Mouse (Mus musculus) heart, adult 9 months (tissue): ENCODE measurements around the gene Rfc4.
A peak's percentile ranks its signal among the peaks of the same experiment; 100 is the strongest.

ENCODE experiments used
- DNase-seq, 2 experiments: peaks; one replicate each; pipeline ENCODE4 v3.0.0; 2022; ENCODE audit warnings: low spot score in 2 of 2

The Rfc4 gene

DNA sequence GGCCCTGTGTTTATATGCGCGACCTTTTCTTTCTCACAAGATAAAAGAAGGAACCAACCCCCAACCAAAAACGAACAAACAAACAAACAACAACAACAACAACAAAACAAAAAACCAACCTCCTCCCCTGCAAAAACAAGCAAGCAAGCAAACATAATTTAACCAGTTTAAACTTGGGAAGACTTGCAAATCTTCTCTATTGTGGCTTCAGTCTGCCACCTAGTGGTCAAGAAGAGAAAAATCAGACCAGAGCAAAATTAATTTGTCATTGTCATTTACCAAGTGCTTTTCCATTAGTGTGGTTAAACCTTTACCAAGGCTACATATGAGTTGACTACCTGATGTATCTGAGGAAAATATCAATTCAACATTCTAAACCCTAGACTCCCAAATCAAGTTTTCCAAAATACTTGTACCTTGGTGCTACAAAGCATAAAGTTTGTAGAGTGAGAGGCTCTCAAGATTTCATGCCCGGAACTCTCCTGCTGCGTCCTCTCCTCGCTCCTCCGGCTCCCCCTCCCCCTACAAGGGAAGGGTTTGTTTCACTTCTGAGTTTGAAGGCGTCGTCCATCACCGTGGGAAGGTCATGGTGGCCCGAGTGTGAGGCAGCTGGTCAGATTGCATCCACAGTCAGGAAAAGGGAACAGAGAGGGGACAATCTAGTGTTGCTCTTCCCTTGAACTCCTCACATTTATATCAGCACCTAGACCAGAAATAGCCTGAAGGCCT, 8.0 kb upstream of the Rfc4 start:
- DNase-seq = peak in 1 of 2 experiments; percentile 7

DNA sequence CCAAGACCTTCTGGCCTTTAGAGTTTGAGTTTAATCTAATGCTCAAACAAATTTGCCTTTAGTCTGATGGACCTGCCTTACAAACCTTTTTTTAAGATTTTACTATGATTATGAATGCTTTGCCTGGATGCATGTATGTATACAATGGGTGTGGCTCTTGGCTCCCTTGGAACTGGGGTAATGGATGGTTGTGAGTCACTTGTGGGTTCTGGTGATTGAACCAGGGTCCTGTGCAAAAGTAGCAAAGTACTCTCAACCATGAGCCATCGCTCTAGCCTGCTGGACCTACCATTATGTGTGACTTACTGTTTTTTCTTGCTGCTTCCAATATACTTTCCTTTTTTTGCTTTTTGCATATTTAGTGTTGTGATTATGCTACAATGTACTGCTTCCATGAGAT, 4.8 kb upstream of the Rfc4 start:
- DNase-seq = no peak

DNA sequence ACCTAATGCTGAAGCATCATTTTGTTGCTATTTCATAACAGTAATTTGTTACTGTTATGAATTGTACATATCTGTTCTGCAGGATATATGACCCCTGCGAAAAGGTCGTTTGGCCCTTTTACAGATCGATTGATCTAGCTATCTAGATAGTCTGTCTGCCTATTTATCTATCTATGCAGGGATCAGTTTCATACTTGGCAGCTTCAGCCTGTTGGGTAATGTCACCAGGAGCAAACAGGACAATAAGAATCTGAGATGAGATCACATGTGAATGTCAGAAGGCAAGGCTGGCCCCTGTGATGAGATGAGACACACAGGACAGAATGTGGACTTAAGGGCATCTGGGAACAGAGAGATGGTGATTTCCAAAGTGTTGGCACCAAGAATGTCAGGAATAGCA, 2.8 kb upstream of the Rfc4 start:
- no peak for DNase-seq

DNA sequence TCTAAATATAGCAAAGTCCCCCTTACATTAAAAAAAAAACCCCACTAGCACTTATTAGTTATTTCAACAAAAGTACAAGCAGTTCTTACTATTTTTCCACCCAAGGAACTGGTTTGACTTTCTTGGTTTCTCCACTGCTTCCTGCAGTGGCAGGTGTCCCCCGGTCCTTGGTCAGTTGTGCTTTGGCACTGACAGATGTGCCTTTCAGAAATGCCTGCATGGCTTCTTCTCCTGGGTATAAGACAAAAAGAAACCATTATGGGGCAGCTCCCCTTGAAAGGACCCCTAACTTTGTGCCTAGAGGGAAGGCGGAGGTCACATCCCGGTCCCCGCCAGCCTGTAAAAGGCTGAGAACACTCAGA, 245 bp downstream of the Rfc4 start:
- no peak for DNase-seq

DNA sequence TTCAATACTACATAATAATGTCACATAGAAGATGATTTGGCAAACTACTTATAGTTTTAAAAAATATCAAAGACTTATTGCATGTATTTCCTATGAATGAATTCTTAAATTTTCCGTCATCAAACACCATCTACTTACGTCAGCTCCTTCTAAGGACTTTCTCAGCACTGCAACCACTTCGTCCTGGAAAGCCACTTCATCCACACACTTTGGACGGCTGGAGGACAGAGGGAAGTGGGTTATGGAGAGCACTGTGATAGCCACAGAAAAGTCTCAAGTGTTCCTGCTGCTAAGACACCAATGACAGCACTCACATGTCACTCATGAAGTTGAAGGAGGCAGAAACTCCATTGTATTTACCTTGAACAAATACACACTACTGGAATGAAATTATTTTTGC, 3.1 kb downstream of the Rfc4 start:
- no peak for DNase-seq

DNA sequence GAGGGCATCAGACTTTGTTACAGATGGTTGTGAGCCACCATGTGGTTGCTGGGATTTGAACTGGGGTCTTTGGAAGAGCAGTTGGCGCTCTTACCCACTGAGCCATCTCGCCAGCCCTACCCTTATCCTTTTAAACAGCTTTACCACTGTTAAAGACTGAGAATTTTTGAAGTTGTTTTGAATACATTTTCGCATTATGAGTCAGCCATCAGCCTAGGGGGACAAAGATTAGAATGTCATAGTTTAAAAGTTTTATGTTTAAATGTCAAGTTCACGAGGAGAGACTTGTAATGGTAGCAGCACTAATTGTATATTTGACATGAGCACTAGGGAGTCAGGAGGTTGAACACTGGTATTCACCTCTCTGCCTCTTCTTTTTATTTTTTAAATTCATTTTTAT, 4.4 kb downstream of the Rfc4 start:
- DNase-seq = no peak

DNA sequence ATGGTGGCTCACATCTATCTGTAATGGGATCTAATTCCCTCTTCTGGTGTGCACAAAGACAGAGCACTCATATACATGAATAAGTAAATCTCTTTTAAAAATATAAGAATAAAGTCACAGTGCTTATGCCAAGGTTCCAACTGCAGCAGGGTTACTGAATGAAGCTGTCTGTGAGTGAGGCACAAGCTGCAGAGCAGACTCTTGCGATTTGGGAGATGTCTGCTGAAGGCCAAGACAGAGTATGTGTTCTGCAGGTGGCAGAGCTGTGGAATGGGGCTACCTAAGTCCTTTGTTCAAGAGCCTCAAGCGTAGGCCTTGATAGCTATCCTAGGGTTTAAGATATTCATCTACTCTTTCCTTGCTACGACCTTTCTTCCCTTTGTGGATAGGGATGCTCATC, 5.1 kb downstream of the Rfc4 start:
- DNase-seq = no peak

DNA sequence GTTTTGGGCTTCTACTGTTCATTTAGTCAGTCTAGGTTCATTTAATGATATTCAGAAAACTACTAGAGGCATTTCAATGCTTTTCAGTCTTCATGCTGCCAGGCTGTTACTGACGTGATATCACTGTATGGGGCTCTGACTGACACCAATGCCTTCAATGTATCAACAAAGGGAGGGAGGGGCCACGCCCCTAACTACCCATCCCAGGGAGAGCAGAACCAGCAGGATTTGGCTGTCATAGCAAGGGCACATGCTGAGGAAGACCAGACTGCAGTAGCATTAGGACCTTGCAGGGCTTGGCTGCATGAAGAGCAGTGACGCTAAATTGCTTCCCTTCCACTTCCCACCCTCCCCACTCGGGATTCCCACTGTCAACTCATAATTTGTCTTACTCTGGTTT, 10.4 kb downstream of the Rfc4 start:
- no peak for DNase-seq

DNA sequence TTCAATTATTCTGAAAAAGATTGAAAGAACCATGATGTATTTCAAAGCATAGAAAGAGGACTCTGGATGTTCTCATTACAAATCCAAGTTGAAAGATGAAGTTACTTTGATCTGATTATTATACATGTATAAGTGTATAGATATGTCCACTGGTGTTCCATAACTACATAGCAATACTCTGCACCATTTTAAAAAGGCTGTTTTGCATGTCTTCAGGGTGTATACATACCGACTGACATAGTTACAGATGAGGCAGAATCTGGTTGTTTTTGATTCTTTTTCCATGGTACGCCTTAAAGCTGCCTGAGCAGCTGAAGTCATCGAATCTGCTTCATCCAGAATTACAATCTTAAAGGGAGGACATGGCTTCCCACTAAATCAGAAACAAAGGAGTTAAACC, 12.1 kb downstream of the Rfc4 start:
- DNase-seq = no peak

DNA sequence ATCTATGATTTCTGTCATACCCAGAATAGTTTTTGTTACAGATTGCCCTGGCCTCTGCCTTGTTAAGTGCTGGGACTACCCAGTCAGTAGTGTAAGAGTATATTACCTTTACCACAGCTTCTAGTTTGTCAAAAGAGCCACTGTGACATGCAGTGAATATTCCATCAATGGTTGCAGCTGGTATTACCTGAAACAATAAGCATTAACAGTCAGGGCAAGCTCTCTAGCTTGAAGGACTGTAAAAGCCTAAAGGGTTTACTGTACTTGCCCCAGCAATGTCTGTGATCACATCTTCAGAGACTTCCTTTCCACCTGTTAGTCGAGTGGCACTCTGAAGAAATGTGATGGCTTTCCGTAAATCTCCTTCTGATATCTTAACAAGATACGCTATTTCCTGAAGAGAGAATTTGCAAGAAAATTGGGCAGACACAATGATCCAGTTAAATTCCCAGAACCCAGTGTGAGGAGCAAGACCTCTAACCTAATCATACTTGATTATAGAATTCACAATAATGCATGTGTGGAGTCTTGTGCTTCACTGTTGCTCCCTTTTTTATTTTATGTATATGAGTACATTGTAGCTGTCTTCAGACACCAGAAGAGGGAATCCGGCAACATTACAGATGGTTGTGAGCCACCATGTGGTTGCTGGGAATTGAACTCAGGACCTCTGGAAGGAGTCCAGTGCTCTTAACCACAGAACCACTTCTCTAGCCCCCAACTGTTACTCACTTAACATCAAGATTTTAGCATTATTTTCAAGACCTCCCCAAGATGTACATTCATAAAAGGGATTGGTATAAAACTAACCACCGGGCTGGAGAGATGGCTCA, 13.0 kb downstream of the Rfc4 start:
- DNase-seq = no peak

DNA sequence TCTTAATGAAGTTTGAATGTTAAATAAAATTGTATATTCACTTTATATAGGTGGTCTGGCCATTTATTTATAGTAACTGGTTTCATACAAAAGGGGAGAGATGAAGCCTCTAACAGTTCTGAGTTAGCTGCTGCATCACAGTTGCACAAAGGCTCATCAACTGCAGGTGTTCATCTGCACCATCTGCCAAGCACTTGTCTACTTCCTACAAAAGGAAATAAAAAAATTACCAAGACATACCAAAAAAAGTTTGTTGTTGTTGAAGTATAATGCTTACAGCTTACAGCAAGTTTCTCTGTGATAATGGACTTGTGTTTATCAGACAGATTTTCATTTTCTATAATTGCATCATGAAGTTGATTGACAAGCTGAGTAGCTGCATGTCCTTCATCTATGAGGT, 13.6 kb downstream of the Rfc4 start:
- DNase-seq = no peak

DNA sequence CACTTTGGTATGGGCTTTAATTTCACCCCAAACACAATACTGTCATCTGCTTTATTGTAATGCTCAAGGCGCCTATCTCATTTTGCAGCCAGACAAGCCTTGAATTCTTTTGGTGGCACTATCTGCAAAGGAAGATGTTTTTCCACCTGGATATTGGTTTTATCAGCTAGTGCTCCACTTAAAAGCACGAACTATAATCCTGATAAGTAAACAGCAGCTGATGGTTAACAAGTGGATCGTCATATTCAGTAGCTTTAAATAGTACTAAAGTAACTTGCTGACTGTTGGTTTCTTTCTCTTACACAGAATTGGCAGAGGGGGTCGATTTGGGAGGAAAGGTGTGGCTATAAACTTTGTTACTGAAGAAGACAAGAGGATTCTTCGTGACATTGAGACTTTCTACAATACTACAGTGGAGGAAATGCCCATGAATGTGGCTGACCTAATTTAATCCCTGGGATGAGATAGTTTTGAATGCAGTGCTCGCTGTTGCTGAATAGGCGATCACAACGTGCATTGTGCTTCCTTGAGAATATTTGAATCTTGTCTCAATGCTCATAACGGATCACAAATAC, 14.6 kb downstream of the Rfc4 start:
- no peak for DNase-seq

DNA sequence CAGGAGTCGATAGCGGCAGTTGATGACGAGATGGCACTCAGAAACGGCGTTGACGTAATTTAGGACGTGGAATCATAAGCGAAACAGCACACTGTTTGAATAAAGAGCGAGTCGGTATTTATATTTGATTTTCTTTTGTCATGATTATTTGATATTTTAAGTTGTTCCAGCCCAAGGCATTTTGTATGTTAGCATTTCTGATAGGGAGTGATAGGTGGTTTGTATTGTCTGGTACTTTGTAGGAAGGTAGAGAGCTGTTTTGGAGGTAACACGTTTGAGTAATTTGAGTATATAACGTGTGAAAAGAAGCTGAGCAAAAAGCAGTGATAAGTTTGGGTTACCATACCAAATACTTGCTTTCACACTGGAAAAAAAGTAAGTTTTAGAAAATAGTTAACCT, 15.2 kb downstream of the Rfc4 start:
- no peak for DNase-seq

DNA sequence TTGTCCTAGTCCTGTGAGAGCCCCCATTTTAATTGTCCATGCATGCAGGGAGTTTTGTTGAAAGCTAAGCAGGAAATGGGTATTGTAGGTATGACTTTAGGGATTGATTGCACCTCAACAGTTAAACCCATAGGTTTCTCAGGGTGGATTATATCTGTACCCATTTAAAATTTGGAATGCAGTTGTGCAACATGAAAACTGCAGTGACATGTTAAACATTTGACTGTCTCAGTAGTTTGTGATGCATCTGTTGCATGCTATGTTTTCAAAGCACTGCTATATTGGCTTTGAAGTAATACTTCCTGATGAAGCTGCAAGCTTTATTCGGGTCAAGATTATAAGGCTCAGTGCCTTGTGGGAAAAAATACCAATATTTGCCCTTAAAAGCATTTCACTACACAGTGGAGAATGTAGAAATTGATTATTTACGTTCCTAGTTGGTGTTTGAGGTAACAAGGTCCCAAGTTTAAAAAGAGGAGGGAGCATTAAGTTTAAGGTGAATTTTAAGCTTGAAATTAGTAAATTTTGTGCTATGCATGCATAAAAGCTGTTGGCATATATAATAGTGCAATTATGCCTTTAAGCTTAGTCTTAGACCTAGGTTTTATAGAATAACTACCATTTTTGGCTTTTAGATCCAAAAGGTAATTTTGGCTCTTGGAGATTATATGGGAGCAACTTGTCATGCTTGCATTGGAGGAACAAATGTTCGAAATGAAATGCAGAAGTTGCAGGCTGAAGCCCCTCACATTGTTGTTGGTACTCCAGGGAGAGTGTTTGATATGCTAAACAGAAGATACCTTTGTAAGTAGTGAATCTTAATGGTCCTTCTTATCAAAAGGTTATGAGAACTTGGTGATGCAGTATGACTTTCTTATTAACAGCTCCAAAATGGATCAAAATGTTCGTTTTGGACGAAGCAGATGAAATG, 17.9 kb downstream of the Rfc4 start:
- DNase-seq = no peak

DNA sequence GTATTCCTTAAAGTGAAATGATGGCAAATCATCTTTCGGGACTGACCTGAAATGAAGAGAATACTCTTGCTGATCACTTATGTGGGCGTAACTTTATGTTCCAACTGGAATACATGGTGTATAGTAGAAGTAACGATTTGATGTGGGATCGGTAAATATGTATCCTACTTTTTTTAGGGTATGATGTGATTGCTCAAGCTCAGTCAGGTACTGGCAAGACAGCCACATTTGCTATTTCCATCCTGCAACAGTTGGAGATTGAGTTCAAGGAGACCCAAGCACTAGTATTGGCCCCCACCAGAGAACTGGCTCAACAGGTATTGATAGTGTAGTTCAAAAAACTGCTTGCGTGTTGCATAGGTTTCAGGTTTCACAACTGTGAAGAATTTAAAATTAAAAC, 18.6 kb downstream of the Rfc4 start:
- no peak for DNase-seq

DNA sequence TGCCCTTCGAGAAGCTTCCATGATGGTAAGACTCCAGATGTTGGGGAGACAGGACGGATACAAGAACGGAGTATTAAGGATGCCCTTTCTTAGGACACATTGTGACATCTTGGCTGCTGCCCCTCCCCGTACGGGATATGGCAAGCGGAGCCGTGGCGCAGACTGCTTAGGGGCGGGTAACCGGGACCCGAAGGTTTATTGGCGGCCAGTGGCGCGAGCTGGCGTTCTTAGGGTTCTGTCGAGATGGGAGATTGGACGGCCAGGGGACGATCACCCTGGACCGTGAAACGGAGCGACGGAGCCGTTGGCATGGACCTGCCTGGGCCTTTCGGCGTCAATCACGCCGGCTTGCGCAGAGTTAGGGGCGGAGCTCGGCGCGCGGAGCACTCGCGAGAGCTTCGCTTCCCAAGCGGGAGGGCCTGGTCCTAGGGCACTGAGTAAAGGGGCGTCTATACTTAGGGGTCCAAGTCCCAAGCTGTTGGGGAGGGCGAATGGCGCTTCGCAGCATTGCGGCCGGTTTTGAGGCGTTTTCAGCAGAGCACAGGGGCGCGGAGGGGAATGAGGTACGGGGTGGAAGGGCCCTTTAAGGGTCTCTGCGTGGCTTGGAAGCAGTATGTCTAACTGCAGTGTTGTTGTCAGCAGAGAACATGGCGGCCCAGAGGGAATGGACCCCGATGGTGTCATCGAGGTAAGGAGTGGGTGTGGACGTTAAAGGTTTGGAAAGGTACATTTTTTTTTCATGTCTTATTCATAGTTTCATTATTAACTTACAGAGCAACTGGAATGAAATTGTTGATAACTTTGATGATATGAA, 19.4 kb downstream of the Rfc4 start:
- DNase-seq = peak; percentile 85 to 86

DNA sequence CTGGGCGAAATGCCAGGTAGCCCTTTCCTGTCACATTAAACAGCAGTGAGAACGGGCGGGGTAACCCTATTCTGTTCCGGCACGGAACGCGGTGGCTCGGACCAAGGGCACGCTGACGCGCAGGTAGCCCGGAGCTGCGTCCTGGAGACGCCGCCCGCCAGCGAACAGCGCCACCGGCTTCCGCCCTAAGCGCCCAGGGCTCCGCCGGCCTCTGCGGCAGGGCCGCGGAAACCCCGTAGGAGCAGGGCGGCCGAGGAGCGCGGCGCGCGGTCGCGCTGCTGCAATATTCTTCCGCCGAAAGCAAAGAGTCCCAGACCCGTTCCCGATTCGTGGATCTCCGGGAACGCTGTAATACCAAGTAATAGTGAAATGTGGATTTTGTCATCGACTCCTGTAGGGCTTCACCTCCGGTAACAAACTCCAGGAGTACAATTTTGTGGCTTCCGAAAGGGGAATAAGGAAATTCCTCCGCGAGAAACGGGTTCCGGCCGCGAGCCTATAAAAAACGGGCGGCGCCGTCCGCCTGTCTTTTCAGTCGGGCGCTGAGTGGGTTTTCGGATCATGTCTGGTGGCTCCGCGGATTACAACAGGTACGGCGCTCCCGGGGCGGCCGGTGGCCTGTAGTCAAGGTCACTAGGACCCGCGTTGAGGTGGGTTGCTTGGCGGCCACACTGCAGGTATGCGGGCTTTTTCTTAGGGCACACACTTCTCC, 20.1 kb downstream of the Rfc4 start, which contains the start of gene Eif4a2:
TSS of gene Eif4a2 (plus strand) at position 214 of the 712 bp plus-strand sequence.
- DNase-seq = peak; percentile 92 to 93

DNA sequence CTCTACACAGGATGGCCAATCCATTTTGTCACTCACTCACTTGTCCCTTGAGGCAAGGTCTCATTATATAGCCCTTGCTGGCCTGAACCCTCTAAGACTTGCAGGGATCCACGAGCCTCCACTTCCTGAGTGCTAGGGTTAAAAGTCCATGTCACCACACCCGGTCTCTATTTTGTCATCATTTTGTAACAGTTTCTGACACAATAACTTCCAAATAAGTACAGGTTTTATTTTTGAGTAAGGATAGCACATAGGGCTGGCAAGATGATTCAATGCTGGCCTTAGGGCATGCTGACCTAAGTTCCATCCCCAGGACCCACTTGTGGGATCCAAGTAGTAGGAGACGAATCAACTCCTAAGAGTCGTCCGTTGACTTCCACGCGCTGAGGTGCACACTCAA, 21.4 kb downstream of the Rfc4 start:
- DNase-seq = no peak

DNA sequence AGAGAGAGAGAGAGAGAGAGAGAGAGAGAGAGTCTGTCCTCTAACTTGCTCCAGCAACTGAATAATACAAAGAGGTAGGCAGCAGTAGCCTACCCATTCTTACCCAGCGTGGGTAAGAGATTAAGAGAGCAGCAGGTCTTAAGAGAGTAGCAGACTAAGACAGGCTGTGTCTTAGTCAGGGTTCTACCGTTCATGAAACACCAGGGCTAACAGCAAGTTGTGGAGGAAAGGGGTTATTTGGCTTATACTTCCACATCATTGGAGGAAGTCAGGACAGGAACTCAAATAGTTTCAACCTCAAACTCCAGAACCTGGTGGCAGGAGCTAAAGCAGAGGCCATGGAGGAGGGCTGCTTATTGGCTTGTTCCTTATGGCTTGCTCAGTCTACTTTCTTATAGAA, 23.7 kb downstream of the Rfc4 start:
- DNase-seq = no peak

DNA sequence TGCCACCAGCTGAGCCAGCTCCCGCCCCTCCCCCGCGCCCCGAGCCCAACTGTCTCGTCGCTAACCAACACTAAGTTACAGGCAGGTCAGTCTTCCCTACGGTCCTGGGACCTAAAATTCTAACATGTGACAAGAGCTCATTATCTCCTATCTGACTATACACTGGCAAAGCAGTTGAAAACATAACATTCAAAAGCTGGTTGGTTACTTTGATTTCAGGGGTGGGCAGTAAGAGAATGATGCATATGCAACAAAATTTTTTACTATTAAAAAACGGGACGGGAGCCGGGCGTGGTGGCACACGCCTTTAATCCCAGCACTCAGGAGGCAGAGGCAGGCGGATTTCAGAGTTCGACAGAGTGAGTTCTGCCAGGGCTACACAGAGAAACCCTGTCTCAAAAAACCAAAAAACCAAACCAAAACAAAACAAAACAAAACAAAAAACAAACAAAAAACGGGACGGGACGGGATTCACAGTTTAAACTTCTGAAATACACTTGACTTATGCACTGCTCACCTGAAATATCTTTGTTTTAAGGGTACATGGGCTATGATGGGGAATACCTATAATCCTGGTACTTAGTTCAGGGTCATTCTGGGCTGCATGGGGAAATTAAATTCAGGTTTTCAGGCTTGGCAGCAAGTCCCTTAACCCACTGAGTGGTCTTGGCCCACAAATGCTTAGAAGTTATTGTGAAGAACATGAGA, 24.3 kb downstream of the Rfc4 start:
- no peak for DNase-seq
